Comparison of ENCODE assay signal across 19 mouse cellular contexts in genomic region chr3:105567472-105567871, GRCm38 (mm10).
A peak's percentile ranks its signal among the peaks of the same experiment; 100 is the strongest.
DNase-seq lines count a peak whose midpoint lies in the region; ATAC-seq and TF ChIP-seq lines count a peak whose summit lies in the region.
"Had no signal": no experiment of that assay in that cellular context is flagged by ENCODE, and none has a peak within 500 bp of the region (broad histone marks: within the 10 kb centered on the region; RNA-seq: fewer than 3 reads in every experiment).

No protein-coding gene starts in this region.

- no peaks in the 10 kb centered on the region for H3K9me3 ChIP-seq in forebrain, postnatal 0 days (ENCODE audit: low read length)
- no peaks in the 10 kb centered on the region for H3K9me3 ChIP-seq in forebrain, embryonic 10.5 days
- H3K9me3 ChIP-seq in midbrain, embryonic 11.5 days (ENCODE audit: control insufficient read depth, low read length), result no peaks in the 10 kb centered on the region
- no peaks in the 10 kb centered on the region for H3K9me3 ChIP-seq in midbrain, embryonic 10.5 days (replicated peaks)
- no peaks in the 10 kb centered on the region for H3K9me3 ChIP-seq in hindbrain, postnatal 0 days (ENCODE audit: low read length)
- H3K9me3 ChIP-seq: embryonic facial prominence, embryonic 13.5 days; limb, embryonic 15.5 days; liver, embryonic 15.5 days; stomach, embryonic 15.5 days had no signal

- no peak for TF ChIP-seq POLR2A in olfactory bulb, adult 2 months (IDR thresholded peaks at IDR 0.05; ENCODE audit: insufficient read depth, low read depth, low read length)

- no peaks in the 10 kb centered on the region for H3K27me3 ChIP-seq in forebrain, postnatal 0 days (ENCODE audit: insufficient read depth, low read length)
- H3K27me3 ChIP-seq in forebrain, embryonic 10.5 days (ENCODE audit: poor library complexity, severe bottlenecking), result no peaks in the 10 kb centered on the region; the same call in 1 of the 2 replicates
- H3K27me3 ChIP-seq in midbrain, embryonic 11.5 days (ENCODE audit: control insufficient read depth, insufficient read depth, low read length), result no peaks in the 10 kb centered on the region; the same call in 1 of the 2 replicates
- peaks cover 24% of the 10 kb centered on the region for H3K27me3 ChIP-seq in midbrain, embryonic 10.5 days (ENCODE audit: low read depth, poor library complexity, severe bottlenecking)
- H3K27me3 ChIP-seq in hindbrain, postnatal 0 days (ENCODE audit: insufficient read depth, low read length), result no peaks in the 10 kb centered on the region
- H3K27me3 ChIP-seq: embryonic facial prominence, embryonic 13.5 days; limb, embryonic 15.5 days; liver, embryonic 15.5 days; stomach, embryonic 15.5 days had no signal

- H3K4me1 ChIP-seq in forebrain, postnatal 0 days (ENCODE audit: insufficient read depth), result peaks cover 24% of the 10 kb centered on the region
- peaks cover 40% of the 10 kb centered on the region for H3K4me1 ChIP-seq in forebrain, embryonic 10.5 days
- peaks cover 15% of the 10 kb centered on the region for H3K4me1 ChIP-seq in midbrain, embryonic 11.5 days (ENCODE audit: control insufficient read depth, insufficient read depth, low read length)
- peaks cover 42% of the 10 kb centered on the region for H3K4me1 ChIP-seq in midbrain, embryonic 10.5 days
- H3K4me1 ChIP-seq in hindbrain, postnatal 0 days (ENCODE audit: insufficient read depth, low read length), result peaks cover 34% of the 10 kb centered on the region
- peaks cover 37% of the 10 kb centered on the region for H3K4me1 ChIP-seq in olfactory bulb, adult 2 months (ENCODE audit: control insufficient read depth, insufficient read depth, low read length)
- H3K4me1 ChIP-seq: embryonic facial prominence, embryonic 13.5 days; limb, embryonic 15.5 days; liver, embryonic 15.5 days; stomach, embryonic 15.5 days had no signal

- H3K27ac ChIP-seq in forebrain, postnatal 0 days (ENCODE audit: low read depth, low read length), result 0 out of 2 replicates have a peak overlapping the region, but pooled peaks have one; percentile 3
- no peak overlapping the region for H3K27ac ChIP-seq in forebrain, embryonic 10.5 days
- H3K27ac ChIP-seq in midbrain, embryonic 11.5 days (ENCODE audit: low read depth, low read length), result no peak overlapping the region
- H3K27ac ChIP-seq in midbrain, embryonic 10.5 days (replicated peaks), result no peak overlapping the region
- peak overlapping the region; percentile 17; the same call in 1 of the 2 replicates for H3K27ac ChIP-seq in hindbrain, postnatal 0 days
- H3K27ac ChIP-seq in olfactory bulb, adult 2 months (ENCODE audit: insufficient read depth, low read depth, low read length), result peak overlapping the region; percentile 78
- H3K27ac ChIP-seq: embryonic facial prominence, embryonic 13.5 days; limb, embryonic 15.5 days; liver, embryonic 15.5 days; stomach, embryonic 15.5 days had no signal

- H3K36me3 ChIP-seq in forebrain, postnatal 0 days (ENCODE audit: insufficient read depth), result no peaks in the 10 kb centered on the region
- H3K36me3 ChIP-seq in forebrain, embryonic 10.5 days (replicated peaks), result no peaks in the 10 kb centered on the region
- no peaks in the 10 kb centered on the region for H3K36me3 ChIP-seq in midbrain, embryonic 11.5 days (ENCODE audit: control insufficient read depth, insufficient read depth, low read length)
- no peaks in the 10 kb centered on the region for H3K36me3 ChIP-seq in midbrain, embryonic 10.5 days
- no peaks in the 10 kb centered on the region for H3K36me3 ChIP-seq in hindbrain, postnatal 0 days (ENCODE audit: insufficient read depth, low read length)
- H3K36me3 ChIP-seq: embryonic facial prominence, embryonic 13.5 days; limb, embryonic 15.5 days; liver, embryonic 15.5 days; stomach, embryonic 15.5 days had no signal

- WGBS in forebrain, postnatal 0 days, result 68% methylated on average over 4 of the region's 4 CpGs
- 91% methylated on average over 4 of the region's 4 CpGs for WGBS in forebrain, embryonic 10.5 days
- whole genome bisulfite sequencing in midbrain, embryonic 11.5 days, result 82% methylated on average over 4 of the region's 4 CpGs
- 77% methylated on average over 4 of the region's 4 CpGs for WGBS in midbrain, embryonic 10.5 days
- 69% methylated on average over 4 of the region's 4 CpGs for WGBS in hindbrain, postnatal 0 days
- WGBS in olfactory bulb, adult 2 months, result 42% methylated on average over 4 of the region's 4 CpGs

- H3K4me3 ChIP-seq in forebrain, postnatal 0 days (ENCODE audit: low read depth, low read length), result no peak overlapping the region
- H3K4me3 ChIP-seq in forebrain, embryonic 10.5 days, result no peak overlapping the region
- no peak overlapping the region for H3K4me3 ChIP-seq in midbrain, embryonic 11.5 days (ENCODE audit: low read depth, low read length)
- H3K4me3 ChIP-seq in midbrain, embryonic 10.5 days, result no peak overlapping the region
- no peak overlapping the region for H3K4me3 ChIP-seq in hindbrain, postnatal 0 days (ENCODE audit: low read length)
- no peak overlapping the region for H3K4me3 ChIP-seq in olfactory bulb, adult 2 months (ENCODE audit: insufficient read depth, low read depth, low read length)
- H3K4me3 ChIP-seq: embryonic facial prominence, embryonic 13.5 days; limb, embryonic 15.5 days; liver, embryonic 15.5 days; stomach, embryonic 15.5 days had no signal

- TF ChIP-seq CTCF in forebrain, postnatal 0 days (IDR thresholded peaks at IDR 0.05; ENCODE audit: low read depth), result no peak
- TF ChIP-seq CTCF in hindbrain, postnatal 0 days (IDR thresholded peaks at IDR 0.05; ENCODE audit: low read depth), result no peak
- TF ChIP-seq CTCF in olfactory bulb, adult 2 months (IDR thresholded peaks at IDR 0.05; ENCODE audit: insufficient read depth, low read depth, low read length), result no peak

- H3K9ac ChIP-seq in forebrain, postnatal 0 days, result no peak overlapping the region
- H3K9ac ChIP-seq in midbrain, embryonic 11.5 days (ENCODE audit: low read length), result no peak overlapping the region
- H3K9ac ChIP-seq in hindbrain, postnatal 0 days (replicated peaks; ENCODE audit: low read length), result no peak overlapping the region
- H3K9ac ChIP-seq: embryonic facial prominence, embryonic 13.5 days; limb, embryonic 15.5 days; liver, embryonic 15.5 days; stomach, embryonic 15.5 days had no signal

- DNase-seq in forebrain, postnatal 0 days, result no peak
- no peak for DNase-seq in forebrain, embryonic 10.5 days (ENCODE audit: extremely low spot score, low spot score)
- peak; percentile 74 for DNase-seq in midbrain, embryonic 11.5 days (ENCODE audit: low spot score, missing footprints)
- DNase-seq in midbrain, embryonic 10.5 days (ENCODE audit: low spot score), result no peak
- peak; percentile 18 for DNase-seq in hindbrain, postnatal 0 days (ENCODE audit: low spot score)
- no peak for DNase-seq in retina, embryonic 14.5 days (ENCODE audit: low spot score)
- no peak for DNase-seq in adrenal gland, postnatal 10 days
- DNase-seq: cerebellum, adult 9-10 months; gastrocnemius, postnatal 36 days; kidney, adult 11 months; layer of hippocampus, postnatal 36 days; right cerebral cortex, postnatal 25 days; thymus, postnatal 14 days had no signal

- no peak overlapping the region for H3K4me2 ChIP-seq in forebrain, postnatal 0 days (ENCODE audit: low read depth)
- H3K4me2 ChIP-seq in midbrain, embryonic 11.5 days, result no peak overlapping the region
- H3K4me2 ChIP-seq in hindbrain, postnatal 0 days (ENCODE audit: low read depth, low read length), result no peak overlapping the region
- H3K4me2 ChIP-seq: embryonic facial prominence, embryonic 13.5 days; limb, embryonic 15.5 days; liver, embryonic 15.5 days; stomach, embryonic 15.5 days had no signal

- ATAC-seq in forebrain, postnatal 0 days, result no peak
- ATAC-seq in midbrain, embryonic 11.5 days (ENCODE audit: low FRiP score), result no peak
- ATAC-seq in hindbrain, postnatal 0 days, result no peak
- ATAC-seq: lung, postnatal 0 days had no signal

Comparison
In these comparisons a context has a peak if more than half of its experiments do, and no peak if none do; other contexts are left out.
1. DNase-seq: peak in midbrain, embryonic 11.5 days (single experiment) and hindbrain, postnatal 0 days (single experiment); none in forebrain, postnatal 0 days (single experiment), forebrain, embryonic 10.5 days (single experiment), midbrain, embryonic 10.5 days (single experiment), retina, embryonic 14.5 days (single experiment) and adrenal gland, postnatal 10 days (single experiment).
2. H3K27ac ChIP-seq: peak in forebrain, postnatal 0 days (single experiment), hindbrain, postnatal 0 days (single experiment) and olfactory bulb, adult 2 months (single experiment); none in forebrain, embryonic 10.5 days (single experiment), midbrain, embryonic 11.5 days (single experiment) and midbrain, embryonic 10.5 days (single experiment).